Mouse (Mus musculus): Measurements from ENCODE around the gene Zfp580.
A peak's percentile ranks its signal among the peaks of the same experiment; 100 is the strongest.
"Not testable (repeated sequence)": the region's sequence is repeated elsewhere in the genome, so short reads cannot be mapped to it uniquely, and the experiment has no call there.

Zfp580 gene

DNA sequence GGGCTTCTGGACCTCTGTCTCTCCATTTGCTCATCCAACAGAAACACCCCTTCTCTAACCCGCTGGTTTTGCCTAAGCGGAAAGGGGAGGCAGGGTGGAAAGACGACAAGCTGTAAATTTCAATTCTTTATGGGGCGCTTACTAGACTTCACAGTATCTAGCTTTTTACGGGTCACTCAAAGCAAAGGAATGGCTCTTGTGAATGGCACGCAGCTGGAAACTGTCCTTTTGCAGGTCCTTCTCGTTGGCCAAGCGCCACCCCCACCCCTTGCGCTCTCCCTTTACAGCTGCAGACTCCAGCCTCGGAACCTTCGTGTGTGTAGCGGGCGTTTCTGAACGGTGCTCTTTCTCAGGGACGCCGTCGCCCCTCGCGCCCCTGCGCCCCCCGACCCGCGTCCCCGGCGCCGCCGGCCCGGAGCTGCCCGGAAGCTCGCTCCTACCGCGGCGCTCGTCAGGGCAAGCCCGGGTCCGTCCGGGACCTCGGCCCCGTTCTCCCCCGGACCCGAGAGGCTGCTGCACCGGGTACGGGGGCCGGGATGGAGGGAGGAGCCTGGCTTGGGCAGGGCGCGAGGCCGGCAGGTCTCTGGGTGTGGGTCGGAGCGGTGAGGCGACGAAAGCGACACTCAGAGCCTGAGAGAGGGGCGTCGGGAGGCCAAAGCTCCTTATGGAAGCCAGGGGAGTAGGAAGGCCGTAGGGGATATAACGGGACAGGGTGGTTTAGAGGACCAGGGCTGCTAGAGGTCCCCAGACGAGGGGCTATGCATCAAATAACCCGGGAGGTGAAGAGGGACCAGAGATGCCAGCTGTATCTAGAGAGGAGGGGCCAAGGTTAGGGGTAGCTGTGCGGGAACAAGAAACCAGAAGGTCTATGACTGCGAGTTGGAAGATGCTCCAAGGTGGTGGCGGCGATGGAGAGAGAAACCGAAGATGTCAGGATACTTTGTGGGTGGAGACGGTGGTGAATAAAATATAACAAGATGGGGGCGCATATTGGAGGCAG, at the start of gene Zfp580:
Zfp580 (plus strand) TSS at position 346 of the 1,000 bp plus-strand sequence.
- peak; percentile 43 for DNase-seq

- DNase-seq = not testable (repeated sequence)
Observed at GRCm38 (mm10) chr7:5002876-5003275, 48.5 kb upstream of the Zfp580 start.

- DNase-seq = no peak
Observed at GRCm38 (mm10) chr7:5008229-5008628, 43.1 kb upstream of the Zfp580 start.

GRCm38 (mm10) chr7:5012681-5013513, 38.4 kb upstream of the Zfp580 start:
- no peak for DNase-seq

DNA sequence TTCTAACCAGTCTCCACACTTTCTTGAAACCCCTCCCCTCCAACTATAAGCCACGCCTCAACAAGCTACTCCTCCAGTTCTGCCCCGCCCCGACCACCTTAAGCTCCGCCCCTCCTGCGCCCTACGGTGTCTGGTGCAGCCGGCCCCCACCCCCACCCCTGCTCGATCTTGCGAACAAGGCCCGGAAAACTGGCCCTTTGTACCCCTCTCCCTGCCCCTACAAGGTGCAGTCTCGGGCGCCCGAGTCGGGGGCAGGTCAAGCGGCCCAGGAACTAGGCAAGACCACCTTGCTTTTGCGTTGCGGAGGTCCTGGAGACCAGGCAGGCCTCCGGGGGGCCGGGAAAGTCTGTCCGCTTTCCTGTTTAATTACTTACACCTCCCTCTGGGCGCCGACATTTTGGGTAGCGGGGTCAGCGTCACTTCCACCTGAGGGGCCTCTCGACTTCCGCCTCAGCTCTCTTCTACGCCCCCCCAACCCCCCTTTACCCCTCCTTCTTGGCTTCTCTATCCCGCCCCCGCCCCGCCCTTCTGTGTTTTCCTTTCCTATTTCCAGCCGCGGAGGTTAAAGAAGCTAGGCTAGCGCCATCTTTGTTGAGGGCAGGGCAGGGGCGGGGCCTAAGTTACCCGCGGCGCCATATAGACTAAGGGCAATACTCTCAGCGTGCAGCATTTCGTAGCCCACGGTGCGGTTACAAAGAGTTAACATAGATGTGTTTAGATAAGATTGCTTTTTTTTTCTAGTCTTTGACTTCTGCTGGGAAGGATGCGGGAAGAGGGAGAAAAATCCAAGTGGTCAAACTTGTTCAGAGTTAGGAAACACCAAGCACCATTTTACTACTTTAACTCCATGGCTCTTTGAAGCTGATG, 36.9 kb upstream of the Zfp580 start, which contains the start of the genes Zfp524 and Fiz1:
Zfp524 (plus strand) TSS at position 165 of the 867 bp plus-strand sequence.
Fiz1 (minus strand) TSS at position 447 of the 867 bp plus-strand sequence.
- peak; percentile 98 for DNase-seq

DNA sequence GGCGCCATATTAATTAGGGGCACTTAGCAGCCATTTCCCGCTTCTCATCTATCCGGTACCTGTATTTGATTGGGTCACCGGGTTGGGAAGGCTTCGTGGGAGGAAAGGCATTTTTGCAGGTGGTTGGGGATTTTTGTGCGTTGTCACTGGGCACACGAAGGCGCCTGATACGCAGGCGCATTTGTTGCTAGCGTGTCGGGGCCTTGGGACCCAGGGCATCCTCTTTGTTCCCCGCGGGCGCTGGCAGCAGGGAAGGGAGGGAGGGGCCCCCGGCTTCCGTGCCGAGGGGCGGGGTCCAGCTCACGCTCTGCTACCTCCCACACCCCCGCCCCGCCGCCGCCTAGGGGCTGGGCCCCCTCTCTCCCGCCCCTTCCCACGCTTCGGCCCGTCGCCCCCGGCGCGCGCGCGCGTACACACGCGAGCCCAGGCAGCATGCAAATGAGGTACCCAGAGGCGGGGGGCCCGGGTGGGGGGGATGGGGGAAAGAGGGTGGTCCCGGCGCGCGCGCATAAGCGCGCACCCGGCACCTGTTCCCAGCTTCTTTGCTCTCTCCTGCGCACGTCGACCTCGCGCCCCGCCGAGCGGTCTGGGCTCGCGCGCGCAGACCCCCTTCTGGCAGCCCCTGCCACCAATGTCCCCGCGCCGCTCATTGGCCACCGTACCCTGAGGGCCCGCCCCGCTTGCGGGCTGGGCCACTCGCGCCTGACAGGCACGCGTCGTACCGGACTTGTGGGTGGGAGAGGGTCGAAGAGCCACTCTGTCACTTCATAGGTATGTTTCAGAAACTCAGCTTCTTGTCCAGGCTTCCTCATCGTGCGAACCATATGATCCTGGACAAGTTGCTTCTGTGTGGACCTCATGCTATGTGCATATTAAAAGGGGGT, 36.0 kb upstream of the Zfp580 start, which contains the start of gene Gm44973:
Gm44973 (plus strand) TSS at position 379 of the 884 bp plus-strand sequence.
- peak; percentile 94 for DNase-seq

DNA sequence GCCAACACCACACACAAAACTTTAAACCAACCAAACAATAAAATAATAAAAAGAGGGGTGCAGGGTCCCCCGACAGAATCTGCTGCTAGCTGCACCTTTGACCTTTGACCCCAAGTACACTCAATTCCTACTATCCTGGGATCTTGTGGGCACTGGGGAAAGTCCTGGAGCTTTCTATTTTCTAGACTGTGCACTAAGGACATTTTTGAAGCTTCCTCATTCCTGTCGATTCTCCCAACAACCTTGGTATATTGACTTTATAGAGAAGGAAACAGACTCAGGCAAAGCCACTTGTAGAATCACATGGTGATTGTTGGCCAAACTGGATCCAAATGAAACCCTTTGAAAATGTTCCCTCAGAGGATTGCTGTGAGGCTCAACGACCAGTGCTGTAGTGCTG, 35.3 kb upstream of the Zfp580 start:
- DNase-seq = no peak

GRCm38 (mm10) chr7:5016920-5017319, 34.4 kb upstream of the Zfp580 start:
- DNase-seq = no peak

DNA sequence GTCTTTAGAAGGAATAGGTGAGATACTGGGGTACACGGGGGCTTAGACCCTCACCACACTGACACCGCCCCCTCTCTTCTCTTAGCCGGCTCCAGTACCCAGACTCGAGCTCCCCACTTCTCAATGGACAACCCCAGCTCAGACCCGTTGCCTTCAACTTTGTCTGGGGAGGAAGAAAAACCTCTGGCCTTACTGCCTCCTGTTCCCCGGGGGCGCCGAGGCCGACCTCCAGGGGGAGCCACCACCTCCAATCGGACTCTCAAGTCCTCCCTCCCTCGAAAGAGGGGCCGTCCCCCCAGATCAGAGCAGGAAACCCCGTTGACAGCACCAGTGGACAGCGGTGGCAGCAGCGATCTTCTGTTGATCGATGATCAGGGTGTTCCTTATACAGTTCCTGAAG, 34.0 kb upstream of the Zfp580 start:
- no peak for DNase-seq

- DNase-seq = no peak
Observed at GRCm38 (mm10) chr7:5017931-5018330, 33.4 kb upstream of the Zfp580 start.

GRCm38 (mm10) chr7:5019576-5019975, 31.8 kb upstream of the Zfp580 start:
- not testable (repeated sequence) for DNase-seq

- peak; percentile 99 for DNase-seq
Observed at GRCm38 (mm10) chr7:5020000-5020681, 31.2 kb upstream of the Zfp580 start, which contains the start of the genes Zfp865 and Ccdc106. TSS of gene Zfp865 (plus strand) at chr7:5020376. TSS of gene Ccdc106 (plus strand) at chr7:5020553.

- no peak for DNase-seq
Observed at GRCm38 (mm10) chr7:5020685-5021084, 30.7 kb upstream of the Zfp580 start.

GRCm38 (mm10) chr7:5021197-5021596, 30.1 kb upstream of the Zfp580 start:
- DNase-seq = no peak

DNA sequence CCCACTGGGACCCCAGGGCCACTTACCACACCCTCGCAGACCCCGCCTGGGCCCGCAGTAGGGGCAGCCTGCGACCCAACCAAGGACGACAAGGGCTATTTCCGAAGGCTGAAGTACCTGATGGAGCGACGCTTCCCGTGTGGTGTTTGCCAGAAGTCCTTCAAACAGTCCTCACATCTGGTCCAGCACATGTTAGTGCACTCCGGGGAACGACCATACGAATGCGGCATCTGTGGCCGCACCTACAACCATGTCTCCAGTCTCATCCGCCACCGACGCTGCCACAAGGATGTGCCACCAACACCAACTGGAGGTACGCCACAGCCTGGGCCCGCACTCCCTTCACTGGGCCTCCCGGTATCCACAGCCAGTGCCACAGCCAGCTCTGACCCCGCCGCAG, 21.8 kb upstream of the Zfp580 start:
- no peak for DNase-seq

DNA sequence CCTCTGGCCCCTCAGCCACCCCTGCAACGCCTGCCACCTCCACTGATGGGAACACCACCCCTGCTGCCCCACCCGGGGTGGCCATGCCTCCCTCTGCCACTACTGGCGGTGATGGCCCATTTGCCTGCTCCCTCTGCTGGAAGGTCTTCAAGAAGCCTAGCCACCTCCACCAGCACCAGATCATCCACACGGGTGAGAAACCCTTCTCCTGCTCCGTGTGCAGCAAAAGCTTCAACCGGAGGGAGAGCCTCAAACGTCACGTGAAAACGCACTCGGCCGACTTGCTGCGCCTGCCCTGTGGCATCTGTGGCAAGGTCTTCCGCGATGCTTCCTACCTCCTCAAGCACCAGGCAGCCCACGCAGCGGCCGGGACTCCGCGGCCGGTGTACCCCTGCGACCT, 21.4 kb upstream of the Zfp580 start:
- no peak for DNase-seq

- DNase-seq = no peak
Observed at GRCm38 (mm10) chr7:5030554-5031275, 20.6 kb upstream of the Zfp580 start.

DNA sequence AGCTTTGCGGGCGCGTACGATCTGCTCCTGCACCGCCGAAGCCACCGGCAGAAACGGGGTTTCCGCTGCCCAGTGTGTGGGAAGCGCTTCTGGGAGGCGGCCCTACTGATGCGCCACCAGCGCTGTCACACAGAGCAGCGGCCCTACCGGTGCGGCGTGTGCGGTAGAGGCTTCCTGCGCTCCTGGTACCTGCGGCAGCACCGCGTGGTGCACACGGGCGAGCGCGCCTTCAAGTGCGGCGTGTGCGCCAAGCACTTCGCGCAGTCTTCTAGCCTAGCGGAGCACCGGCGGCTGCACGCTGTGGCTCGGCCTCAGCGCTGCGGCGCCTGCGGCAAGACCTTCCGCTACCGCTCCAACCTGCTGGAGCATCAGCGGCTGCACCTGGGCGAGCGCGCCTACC, 19.8 kb upstream of the Zfp580 start:
- no peak for DNase-seq

- DNase-seq = no peak
Observed at GRCm38 (mm10) chr7:5033818-5034217, 17.5 kb upstream of the Zfp580 start, which contains the start of gene 4632433K11Rik. TSS of gene 4632433K11Rik (plus strand) at chr7:5034118.

DNA sequence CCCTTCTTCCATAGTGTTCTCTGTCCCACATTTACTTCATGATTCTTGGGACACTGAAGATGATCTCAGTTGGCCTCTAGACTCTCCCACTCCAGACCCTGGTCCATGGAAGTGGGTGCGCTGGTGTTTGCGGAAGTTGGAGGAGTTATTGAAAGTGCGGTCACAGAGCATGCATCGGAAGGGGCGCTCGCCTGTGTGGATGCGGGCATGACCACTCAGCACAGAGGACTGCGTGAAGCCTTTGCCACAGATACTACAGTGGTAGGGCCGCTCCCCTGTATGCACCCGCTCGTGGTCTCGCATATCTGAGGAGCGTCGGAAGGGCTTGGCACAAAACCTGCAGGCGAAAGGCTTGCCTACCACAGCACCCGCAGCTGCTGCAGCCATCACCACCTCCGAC, 15.7 kb upstream of the Zfp580 start:
- no peak for DNase-seq
